Mouse (Mus musculus): ENCODE data around the gene P4htm.
"Not testable (repeated sequence)": the region's sequence is repeated elsewhere in the genome, so short reads cannot be mapped to it uniquely, and the experiment has no call there.

The P4htm gene

GRCm38 (mm10) chr9:108596998-108597764 lies at the start of gene P4htm:
P4htm (minus strand) TSS chr9:108597667.
- peak; percentile 68 for DNase-seq (ENCODE audit: low read depth)

- DNase-seq (ENCODE audit: low read depth): no peak
These were observed 42.4 kb upstream of the P4htm start for GRCm38 (mm10) chr9:108639825-108640224.

DNA sequence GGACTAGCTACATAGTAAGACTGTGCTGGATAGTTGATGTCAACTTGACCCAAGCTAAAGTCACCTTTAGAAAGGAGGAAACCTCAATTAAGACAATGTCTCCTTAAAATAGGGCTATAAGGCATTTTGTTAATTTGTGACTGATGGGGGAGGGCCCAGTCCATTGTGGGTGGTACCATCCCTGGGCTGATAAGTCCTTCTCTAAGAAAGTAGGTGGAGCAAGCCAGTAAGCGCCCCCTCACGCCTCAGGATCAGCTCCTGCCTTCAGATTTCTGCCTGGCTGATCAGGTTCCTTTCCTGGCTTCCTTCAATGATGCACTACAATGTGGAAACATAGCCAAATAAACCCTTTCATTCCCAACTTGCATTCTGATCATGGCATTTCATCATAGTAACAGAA lies 37.9 kb upstream of the P4htm start:
- DNase-seq (ENCODE audit: low read depth): no peak

DNA sequence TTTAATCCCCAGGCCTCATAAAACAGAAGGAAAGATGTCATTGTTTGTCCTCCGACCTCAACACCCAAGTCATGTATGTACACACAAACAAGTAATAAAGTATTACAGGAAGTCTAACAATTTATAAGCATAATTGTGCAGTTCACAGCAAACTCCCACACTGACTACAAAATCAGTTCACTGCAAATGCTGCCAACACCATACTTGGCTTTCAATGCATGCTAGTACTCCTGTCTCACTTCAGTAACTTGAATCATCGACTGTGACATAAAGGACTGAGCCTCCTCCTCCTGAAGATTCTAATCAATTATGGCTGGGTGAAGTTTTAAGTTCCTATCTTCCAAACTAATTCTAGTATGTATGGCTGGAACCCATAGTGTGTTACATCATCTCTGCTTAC lies 36.4 kb upstream of the P4htm start:
- no peak for DNase-seq (ENCODE audit: low read depth)

DNA sequence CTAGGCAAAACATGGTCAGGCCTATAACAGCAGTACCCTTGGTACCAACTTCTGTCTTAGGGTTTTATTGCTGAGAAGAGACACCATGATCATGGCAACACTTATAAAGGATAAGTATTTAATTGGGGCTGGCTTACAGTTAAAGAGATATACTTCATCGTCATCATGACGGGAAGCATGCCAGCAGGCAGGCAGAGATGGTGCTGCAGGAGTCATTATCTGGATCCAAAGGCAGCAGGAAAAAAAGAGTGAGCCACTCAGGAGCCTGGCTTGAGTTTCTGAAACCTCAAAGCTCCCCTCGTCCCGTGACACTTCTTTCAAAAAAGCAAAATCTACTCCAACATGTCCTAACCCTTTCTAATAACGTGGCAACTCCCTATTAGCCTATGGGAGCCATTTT lies 34.9 kb upstream of the P4htm start:
- no peak for DNase-seq (ENCODE audit: low read depth)

- no peak for DNase-seq (ENCODE audit: low read depth)
These were observed 34.3 kb upstream of the P4htm start for GRCm38 (mm10) chr9:108631631-108632256.

DNA sequence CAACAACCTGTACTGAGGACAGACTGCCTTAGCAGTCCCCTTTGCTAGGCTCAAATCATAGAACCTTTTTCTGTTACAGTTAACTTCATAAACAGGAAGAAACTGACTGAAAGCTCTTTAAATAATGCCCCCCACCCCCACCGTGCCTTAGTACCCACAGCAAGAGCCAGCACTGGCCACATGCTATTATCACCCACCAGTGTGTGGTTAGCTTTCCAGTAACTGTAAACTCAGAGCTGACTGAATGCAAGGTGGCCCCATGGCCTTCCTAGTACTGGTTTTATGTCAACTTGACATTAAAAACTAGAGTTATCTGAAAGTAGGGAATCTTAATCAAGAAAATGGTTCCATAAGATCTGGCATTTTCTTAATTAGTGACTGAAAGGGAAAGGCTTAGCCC lies 33.2 kb upstream of the P4htm start:
- no peak for DNase-seq (ENCODE audit: low read depth)

- DNase-seq (ENCODE audit: low read depth): peak; percentile 28
These were observed 30.7 kb upstream of the P4htm start for GRCm38 (mm10) chr9:108628141-108628540.

DNA sequence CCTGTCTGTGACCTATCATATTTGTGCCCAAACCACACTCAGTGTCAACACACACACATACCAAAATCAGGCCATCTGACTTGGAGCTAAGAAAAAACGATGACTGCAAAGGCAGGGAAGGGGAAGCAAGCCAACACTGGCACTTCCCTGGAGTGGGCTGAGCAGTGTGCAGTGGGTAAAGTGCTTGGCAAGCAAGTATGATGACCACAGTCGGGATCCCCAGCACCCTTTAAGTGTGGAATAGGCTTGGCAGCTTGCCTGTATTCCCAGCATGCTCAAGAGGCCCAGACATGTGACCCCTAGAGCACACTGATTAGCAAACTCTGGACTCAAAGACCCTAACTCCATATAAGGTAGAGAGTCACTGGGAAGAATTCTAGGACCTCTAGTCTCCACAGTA lies 29.0 kb upstream of the P4htm start:
- no peak for DNase-seq (ENCODE audit: low read depth)

DNA sequence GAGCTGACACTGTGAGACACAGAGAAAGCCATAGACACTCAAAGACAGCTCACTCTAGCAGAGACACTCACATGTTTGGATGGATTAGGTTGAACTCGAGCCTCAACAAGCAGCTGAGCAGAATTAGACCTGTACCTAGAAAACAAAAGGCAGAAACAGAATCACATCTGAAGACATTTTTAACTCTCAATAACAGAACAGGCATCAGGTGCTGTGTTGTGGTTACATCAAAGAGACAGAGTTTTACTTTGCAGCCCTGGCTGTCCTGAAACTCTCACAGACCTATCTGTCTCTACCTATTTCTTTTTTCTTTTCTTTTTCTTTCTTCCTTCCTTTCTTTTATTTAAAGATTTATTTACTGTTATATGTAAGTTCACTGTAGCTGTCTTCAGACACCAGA lies 19.8 kb upstream of the P4htm start:
- DNase-seq (ENCODE audit: low read depth): peak; percentile 67

- DNase-seq (ENCODE audit: low read depth): no peak
These were observed 14.0 kb upstream of the P4htm start for GRCm38 (mm10) chr9:108611488-108611887.

DNA sequence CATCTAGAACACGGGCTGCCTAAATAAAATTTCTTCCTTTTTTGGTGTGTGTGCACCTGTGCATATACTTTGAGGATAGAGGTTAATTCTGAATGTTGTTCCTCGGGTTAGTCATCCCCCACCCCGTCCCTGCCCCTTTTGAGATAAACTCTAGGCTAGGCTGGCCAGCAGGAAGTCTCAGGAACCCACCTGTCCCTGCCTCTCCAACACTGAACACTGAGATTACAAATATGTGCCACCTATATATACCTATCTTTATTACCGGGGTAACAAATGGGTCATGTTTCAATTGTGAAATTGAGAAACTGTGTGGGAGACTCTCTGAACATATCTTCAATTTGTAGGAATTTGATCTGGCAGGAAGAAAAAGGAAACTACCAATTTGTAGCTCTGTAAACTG lies 11.4 kb upstream of the P4htm start:
- DNase-seq (ENCODE audit: low read depth): no peak

DNA sequence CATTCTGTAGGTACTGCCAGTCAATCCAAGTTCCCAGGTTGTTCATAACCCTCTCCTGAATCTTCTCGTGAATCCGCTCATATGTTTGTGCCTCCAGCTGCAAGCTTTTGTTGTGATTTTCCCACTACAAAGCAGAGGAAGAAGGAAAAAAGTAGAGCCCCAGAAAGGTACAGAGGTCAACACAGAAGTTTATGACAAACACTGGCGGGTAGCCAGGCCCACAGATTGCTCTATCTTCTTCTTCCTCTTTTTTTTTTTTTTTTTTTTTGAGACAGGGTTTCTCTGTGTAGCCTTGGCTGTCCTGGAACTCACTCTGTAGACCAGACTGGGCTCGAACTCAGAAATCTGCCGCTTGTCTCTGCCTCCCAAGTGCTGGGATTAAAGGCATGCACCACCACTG lies 10.5 kb upstream of the P4htm start:
- not testable (repeated sequence) for DNase-seq (ENCODE audit: low read depth)

DNA sequence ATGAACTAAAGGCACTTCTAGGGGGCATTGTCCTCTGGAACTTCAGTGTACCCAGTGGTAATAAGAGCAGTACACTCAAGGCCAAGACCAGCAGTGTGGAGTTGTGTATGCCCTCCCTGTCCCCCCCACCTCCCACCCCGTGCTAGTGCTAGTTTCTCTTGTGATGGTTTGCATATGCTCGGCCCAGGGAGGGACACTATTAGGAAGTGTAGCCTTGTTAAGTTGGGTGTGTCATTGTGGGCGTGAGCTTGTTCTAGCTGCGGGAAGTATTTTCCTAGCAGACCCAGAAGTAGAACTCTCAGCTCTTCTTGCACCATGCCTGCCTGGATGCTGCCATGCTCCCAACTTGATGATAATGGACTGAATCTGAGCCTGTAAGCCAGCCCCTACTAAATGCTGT lies 4.5 kb upstream of the P4htm start:
- no peak for DNase-seq (ENCODE audit: low read depth)

- DNase-seq (ENCODE audit: low read depth): no peak
These were observed 2.5 kb upstream of the P4htm start for GRCm38 (mm10) chr9:108600011-108600410.

GRCm38 (mm10) chr9:108599021-108599566 lies 1.6 kb upstream of the P4htm start:
- no peak for DNase-seq (ENCODE audit: low read depth)

- DNase-seq (ENCODE audit: low read depth): no peak
These were observed 3.1 kb downstream of the P4htm start for GRCm38 (mm10) chr9:108594354-108594753.

- no peak for DNase-seq (ENCODE audit: low read depth)
These were observed 6.0 kb downstream of the P4htm start for GRCm38 (mm10) chr9:108591462-108591861.

DNA sequence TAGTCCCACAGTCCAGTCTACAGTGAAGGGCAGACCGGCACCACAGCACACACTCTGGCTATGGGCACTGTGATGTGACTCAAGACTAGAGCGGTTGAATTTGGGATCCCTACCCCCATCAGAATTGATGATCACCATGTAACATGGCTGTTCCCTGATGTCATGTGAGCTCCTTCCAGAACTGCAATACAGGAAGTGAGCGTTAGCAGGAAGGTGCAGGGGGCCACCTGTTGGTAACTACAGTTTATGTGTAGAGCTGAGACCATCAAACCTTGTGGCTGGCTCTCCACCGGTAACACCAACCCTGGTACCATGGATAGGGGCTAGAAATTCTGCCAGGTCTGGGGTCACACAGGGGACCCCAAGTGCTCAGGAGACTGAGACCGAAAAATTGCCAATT lies 8.2 kb downstream of the P4htm start:
- DNase-seq (ENCODE audit: low read depth): peak; percentile 42

GRCm38 (mm10) chr9:108587571-108588180 lies 9.8 kb downstream of the P4htm start:
- no peak for DNase-seq (ENCODE audit: low read depth)

DNA sequence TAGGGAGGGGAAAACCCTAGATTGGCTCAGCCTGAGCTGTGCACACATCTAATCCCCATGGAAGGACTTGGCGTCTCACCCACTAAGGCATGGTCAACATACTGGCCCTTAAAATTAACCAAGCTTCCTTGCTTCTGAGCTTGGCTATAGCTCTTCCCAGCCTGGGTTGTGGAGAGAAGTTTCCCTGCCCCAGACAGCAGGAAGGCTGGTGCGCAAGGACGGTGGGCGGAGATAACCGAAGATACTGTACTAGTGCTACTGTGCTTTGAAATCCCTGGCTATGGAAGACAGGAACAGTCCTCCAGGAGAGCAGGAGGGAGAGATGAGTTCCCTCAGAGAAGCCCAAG lies 18.1 kb downstream of the P4htm start:
- no peak for DNase-seq (ENCODE audit: low read depth)

- DNase-seq (ENCODE audit: low read depth): peak; percentile 93
These were observed 18.7 kb downstream of the P4htm start, which contains the start of gene Wdr6 for GRCm38 (mm10) chr9:108578545-108579343. Wdr6 (minus strand) TSS chr9:108578739.

All from naive thymus-derived CD4-positive, alpha-beta T cell, adult 2 months (primary cell).